Mouse (Mus musculus) liver, embryonic 11.5 days (tissue): ENCODE results near the gene Cecr2. TPM values are rescaled to one million over a fixed set of nuclear protein-coding genes. Genes with fewer than 3 reads are reported as not detected.

Experiments used
- ATAC-seq: fragments of 200-750 bp; cut with Nextera tagmentation; replicated peaks from 2 replicates; pipeline ENCODE4 v1.8.0; 2017; ENCODE audit warnings: moderate number of reproducible peaks, mild to moderate bottlenecking, moderate TSS enrichment, moderate library complexity; ENCODE audit not compliant: low FRiP score
- DNase-seq: peaks from one replicate; pipeline ENCODE4 v3.0.0-alpha.2; 2017; ENCODE audit warnings: low spot score
- H3K27ac ChIP-seq: fragments of 300-500 bp; sonication (generic); 2 replicates; pipeline ENCODE4 v1.5.1; 2014; ENCODE audit warnings: mild to moderate bottlenecking, low read depth, low read length, control low read depth
- H3K27me3 ChIP-seq: fragments of 300-500 bp; sonication (generic); replicated peaks from 2 replicates; pipeline ENCODE4 v1.6.1; 2014; ENCODE audit warnings: low read length, mixed read lengths; ENCODE audit not compliant: control insufficient read depth, insufficient read depth
- H3K36me3 ChIP-seq: fragments of 300-500 bp; sonication (generic); 2 replicates; pipeline ENCODE4 v1.6.1; 2014; ENCODE audit warnings: mild to moderate bottlenecking, low read length, moderate library complexity, mixed read lengths; ENCODE audit not compliant: control insufficient read depth, insufficient read depth
- H3K4me1 ChIP-seq: fragments of 300-500 bp; sonication (generic); replicated peaks from 2 replicates; pipeline ENCODE4 v1.6.1; 2014; ENCODE audit warnings: low read length, mixed read lengths; ENCODE audit not compliant: control insufficient read depth, insufficient read depth
- H3K4me2 ChIP-seq: fragments of 300-500 bp; sonication (generic); 2 replicates; pipeline ENCODE4 v1.6.1; 2014; ENCODE audit warnings: mild to moderate bottlenecking, control low read depth, moderate library complexity
- H3K4me3 ChIP-seq: fragments of 300-500 bp; sonication (generic); 2 replicates; pipeline ENCODE4 v1.5.1; 2014; ENCODE audit warnings: low read depth, low read length, control low read depth
- H3K9ac ChIP-seq: fragments of 300-500 bp; sonication (generic); 2 replicates; pipeline ENCODE4 v1.6.1; 2014; ENCODE audit warnings: low read depth, low read length, control low read depth
- H3K9me3 ChIP-seq: fragments of 300-500 bp; sonication (generic); 2 replicates; pipeline ENCODE4 v1.6.1; 2016; ENCODE audit warnings: low read length, inconsistent platforms, mixed read lengths; ENCODE audit not compliant: control insufficient read depth
- WGBS: fragments of 180-500 bp; shearing (Covaris S2); extraction: QIAGEN DNeasy Blood & Tissue Kit; methylation state at CpG from one replicate; pipeline ENCODE4 v1.1.7; 2014; 5-methylcytosine and 5-hydroxymethylcytosine counted together
- polyA plus RNA-seq: library from polyadenylated mRNA; unstranded; fragments of >200 nt; fragmentation: Nextera tagmentation; extraction: Ambion mirVana; gene quantifications from 2 replicates; pipeline ENCODE4 v1.2.1, GENCODE M21; 2014

Cecr2 gene
- polyA plus RNA-seq: 11.9 and 13.3 TPM in 2 replicates

- H3K4me2 ChIP-seq: peak within 1 kb of the TSS; percentile 96
- under 1% methylated on average over 115 of the region's 127 CpGs for WGBS
Measured at GRCm38 (mm10) chr6:120665816-120666760, at the start of gene Cecr2. Gene Cecr2 (plus strand): TSS chr6:120666369.

GRCm38 (mm10) chr6:120617586-120617985 is 48.6 kb upstream of the Cecr2 start:
- no peaks in the 10 kb centered on the region for H3K36me3 ChIP-seq
- WGBS: 73% methylated on average over 5 of the region's 5 CpGs
- DNase-seq (no peak), ATAC-seq (no peak)
- no peak overlapping the region for H3K27ac ChIP-seq
- no peaks in the 10 kb centered on the region for H3K9me3 ChIP-seq
- H3K27me3 ChIP-seq: no peaks in the 10 kb centered on the region
- no peak overlapping the region for H3K4me3 ChIP-seq
- no peak overlapping the region for H3K4me2 ChIP-seq
- H3K9ac ChIP-seq: no peak overlapping the region
- H3K4me1 ChIP-seq: peaks cover 25% of the 10 kb centered on the region

More at GRCm38 (mm10) chr6:120665816-120666760, at the start of gene Cecr2:
- H3K4me3 ChIP-seq: peak within 1 kb of the TSS; percentile 93
- ATAC-seq: peak; percentile 82
- peaks cover 9% of the 10 kb centered on the region for H3K4me1 ChIP-seq
- no peaks in the 10 kb centered on the region for H3K27me3 ChIP-seq
- H3K27ac ChIP-seq: peak within 1 kb of the TSS; percentile 98
- H3K36me3 ChIP-seq: no peaks in the 10 kb centered on the region
- DNase-seq: peak; percentile 89
- peak within 1 kb of the TSS; percentile 93 for H3K9ac ChIP-seq
- no peaks in the 10 kb centered on the region for H3K9me3 ChIP-seq

GRCm38 (mm10) chr6:120618518-120619402 is 47.4 kb upstream of the Cecr2 start:
- ATAC-seq: peak; percentile 91
- H3K4me3 ChIP-seq: no peak overlapping the region
- H3K36me3 ChIP-seq: no peaks in the 10 kb centered on the region
- H3K9ac ChIP-seq: peak overlapping the region; percentile 42; the same call in 1 of the 2 replicates
- 53% methylated on average over 4 of the region's 4 CpGs for WGBS
- no peaks in the 10 kb centered on the region for H3K9me3 ChIP-seq
- no peaks in the 10 kb centered on the region for H3K27me3 ChIP-seq
- peak overlapping the region; percentile 59 for H3K4me2 ChIP-seq
- H3K27ac ChIP-seq: peak overlapping the region; percentile 87
- no peak for DNase-seq
- peaks cover 25% of the 10 kb centered on the region for H3K4me1 ChIP-seq

- H3K9me3 ChIP-seq: no peaks in the 10 kb centered on the region
- H3K4me3 ChIP-seq: no peak overlapping the region
- no peaks in the 10 kb centered on the region for H3K36me3 ChIP-seq
- H3K9ac ChIP-seq: no peak overlapping the region
- DNase-seq (no peak), ATAC-seq (no peak)
- no peak overlapping the region for H3K27ac ChIP-seq
- no peaks in the 10 kb centered on the region for H3K27me3 ChIP-seq
- peaks cover 23% of the 10 kb centered on the region for H3K4me1 ChIP-seq
- H3K4me2 ChIP-seq: no peak overlapping the region
- 69% methylated on average over 3 of the region's 3 CpGs for WGBS
Measured at GRCm38 (mm10) chr6:120620193-120620592, 46.0 kb upstream of the Cecr2 start.

- Histone ChIP-seq H3K4me3 (no peak overlapping the region), H3K4me2 (no peak overlapping the region), H3K36me3 (no peaks in the 10 kb centered on the region), H3K27ac (no peak overlapping the region), H3K27me3 (no peaks in the 10 kb centered on the region), H3K9ac (no peak overlapping the region), H3K4me1 (no peaks in the 10 kb centered on the region), H3K9me3 (no peaks in the 10 kb centered on the region)
- ATAC-seq (no peak), DNase-seq (no peak)
- WGBS: 32% methylated on average over 8 of the region's 8 CpGs
Measured at GRCm38 (mm10) chr6:120625081-120625480, 41.1 kb upstream of the Cecr2 start.

GRCm38 (mm10) chr6:120627096-120627495 is 39.1 kb upstream of the Cecr2 start:
- H3K4me1 ChIP-seq: no peaks in the 10 kb centered on the region
- no peak overlapping the region for H3K4me2 ChIP-seq
- ATAC-seq (no peak), DNase-seq (no peak)
- no peaks in the 10 kb centered on the region for H3K36me3 ChIP-seq
- H3K27me3 ChIP-seq: no peaks in the 10 kb centered on the region
- H3K9ac ChIP-seq: no peak overlapping the region
- no peak overlapping the region for H3K4me3 ChIP-seq
- WGBS: 67% methylated on average over 2 of the region's 2 CpGs
- no peaks in the 10 kb centered on the region for H3K9me3 ChIP-seq
- no peak overlapping the region for H3K27ac ChIP-seq

- WGBS: 72% methylated on average over 2 of the region's 2 CpGs
- no peak overlapping the region for H3K4me3 ChIP-seq
- H3K27ac ChIP-seq: no peak overlapping the region
- no peaks in the 10 kb centered on the region for H3K36me3 ChIP-seq
- no peak for DNase-seq
- ATAC-seq: no peak
- H3K27me3 ChIP-seq: no peaks in the 10 kb centered on the region
- no peaks in the 10 kb centered on the region for H3K9me3 ChIP-seq
- H3K4me1 ChIP-seq: no peaks in the 10 kb centered on the region
- H3K9ac ChIP-seq: no peak overlapping the region
- no peak overlapping the region for H3K4me2 ChIP-seq
Measured at GRCm38 (mm10) chr6:120628963-120629362, 37.2 kb upstream of the Cecr2 start.

GRCm38 (mm10) chr6:120635391-120636028 is 30.7 kb upstream of the Cecr2 start:
- ATAC-seq: no peak
- no peak overlapping the region for H3K27ac ChIP-seq
- no peaks in the 10 kb centered on the region for H3K9me3 ChIP-seq
- no peak for DNase-seq
- no peak overlapping the region for H3K4me3 ChIP-seq
- 80% methylated on average over 8 of the region's 8 CpGs for WGBS
- no peak overlapping the region for H3K9ac ChIP-seq
- H3K27me3 ChIP-seq: no peaks in the 10 kb centered on the region
- H3K4me2 ChIP-seq: no peak overlapping the region
- H3K36me3 ChIP-seq: no peaks in the 10 kb centered on the region
- H3K4me1 ChIP-seq: no peaks in the 10 kb centered on the region
